Mouse (Mus musculus) MEL (cell line): Measurements from ENCODE around the gene Agr2. TPM values are rescaled to one million over a fixed set of nuclear protein-coding genes. Genes with fewer than 3 reads are reported as not detected.

ENCODE experiments used
- DNase-seq: peaks from one replicate; pipeline ENCODE4 v3.0.0; 2011; ENCODE audit warnings: low read depth, low spot score
- H3K27ac ChIP-seq: 2 replicates; pipeline ENCODE4 v1.5.1; 2012; ENCODE audit warnings: low read depth, mild to moderate bottlenecking, control low read depth, low read length, moderate library complexity; ENCODE audit not compliant: control insufficient read depth
- H3K27me3 ChIP-seq, 2 experiments: fragments of 150-350 bp in 1 of 2; sonication (generic) in 1 of 2; 2 replicates each; pipeline ENCODE4 v1.6.1; 2012; ENCODE audit warnings: low read length in 2 of 2, mild to moderate bottlenecking in 2 of 2, improper control_type of control experiment in 1 of 2, moderate library complexity in 1 of 2; ENCODE audit not compliant: insufficient read depth in 2 of 2, control insufficient read depth in 1 of 2
- H3K36me3 ChIP-seq, 2 experiments: 2 replicates each; pipeline ENCODE4 v1.6.1; 2012 to 2014; ENCODE audit warnings: low read length in 2 of 2, improper control_type of control experiment in 1 of 2, inconsistent platforms in 1 of 2, mild to moderate bottlenecking in 1 of 2; ENCODE audit not compliant: insufficient read depth in 2 of 2, control insufficient read depth in 1 of 2
- H3K4me1 ChIP-seq, 2 experiments: fragments of 150-350 bp in 1 of 2; sonication (generic) in 1 of 2; 2 replicates each; pipeline ENCODE4 v1.6.1; 2012; ENCODE audit warnings: low read length in 2 of 2, improper control_type of control experiment in 1 of 2, mild to moderate bottlenecking in 1 of 2; ENCODE audit not compliant: insufficient read depth in 2 of 2, control insufficient read depth in 1 of 2
- H3K4me3 ChIP-seq, 2 experiments: fragments of 150-350 bp in 1 of 2; sonication (generic) in 1 of 2; 2 replicates each; pipeline ENCODE4 v1.5.1; 2012; ENCODE audit warnings: low read depth in 2 of 2, low read length in 2 of 2, mild to moderate bottlenecking in 2 of 2, moderate library complexity in 2 of 2, control low read depth in 1 of 2, improper control_type of control experiment in 1 of 2; ENCODE audit not compliant: control insufficient read depth in 1 of 2, insufficient read depth in 1 of 2
- H3K79me2 ChIP-seq: 2 replicates; pipeline ENCODE4 v1.6.1; 2012; ENCODE audit warnings: mild to moderate bottlenecking, low read length, moderate library complexity; ENCODE audit not compliant: control insufficient read depth, poor library complexity, insufficient read depth
- H3K9ac ChIP-seq: 2 replicates; pipeline ENCODE4 v1.6.1; 2012; ENCODE audit warnings: low read depth, mild to moderate bottlenecking, control low read depth, low read length, moderate library complexity; ENCODE audit not compliant: control insufficient read depth, poor library complexity, severe bottlenecking
- H3K9me3 ChIP-seq: fragments of 150-350 bp; sonication (generic); replicated peaks from 2 replicates; pipeline ENCODE4 v1.6.1; 2012; ENCODE audit warnings: mild to moderate bottlenecking, low read length, improper control_type of control experiment, moderate library complexity; ENCODE audit not compliant: insufficient read depth
- CHD2 ChIP-seq: IDR thresholded peaks from 2 replicates; pipeline ENCODE4 v1.6.1; 2011; ENCODE audit warnings: low read length, improper control_type of control experiment
- CTCF ChIP-seq, 3 experiments: IDR thresholded peaks in 2 of 3; conservative IDR thresholded peaks in 1 of 3; 2 replicates each; pipeline ENCODE4 v1.5.1; 2011 to 2012; ENCODE audit warnings: low read length in 3 of 3, low read depth in 2 of 3, mild to moderate bottlenecking in 2 of 3, improper control_type of control experiment in 1 of 3, inconsistent platforms in 1 of 3, mixed read lengths in 1 of 3, moderate library complexity in 1 of 3; ENCODE audit not compliant: control insufficient read depth in 1 of 3, insufficient read depth in 1 of 3, poor library complexity in 1 of 3, severe bottlenecking in 1 of 3
- E2F4 ChIP-seq: IDR thresholded peaks from 2 replicates; pipeline ENCODE4 v1.6.1; 2011; ENCODE audit warnings: low read depth, low read length, improper control_type of control experiment, borderline replicate concordance
- ELF1 ChIP-seq: IDR thresholded peaks from 2 replicates; pipeline ENCODE4 v1.6.1; 2014; ENCODE audit warnings: low read depth, mild to moderate bottlenecking, inconsistent platforms, low read length, improper control_type of control experiment, moderate library complexity
- EP300 ChIP-seq, 2 experiments: IDR thresholded peaks; 2 replicates each; pipeline ENCODE4 v1.6.1; 2011; ENCODE audit warnings: improper control_type of control experiment in 2 of 2, low read length in 2 of 2, low read depth in 1 of 2, mild to moderate bottlenecking in 1 of 2
- ETS1 ChIP-seq: IDR thresholded peaks from 2 replicates; pipeline ENCODE4 v1.6.1; 2012; ENCODE audit warnings: low read depth, mild to moderate bottlenecking, inconsistent platforms, low read length, improper control_type of control experiment, moderate library complexity
- GABPA ChIP-seq: IDR thresholded peaks from 2 replicates; pipeline ENCODE4 v1.6.1; 2012; ENCODE audit warnings: low read depth, mild to moderate bottlenecking, inconsistent platforms, low read length, improper control_type of control experiment, moderate library complexity
- GATA1 ChIP-seq: IDR thresholded peaks from 2 replicates; pipeline ENCODE4 v1.6.1; 2011; ENCODE audit warnings: low read depth, low read length, improper control_type of control experiment
- HCFC1 ChIP-seq: IDR thresholded peaks from 2 replicates; pipeline ENCODE4 v1.6.1; 2012; ENCODE audit warnings: low read depth, mild to moderate bottlenecking, inconsistent platforms, low read length, improper control_type of control experiment, moderate library complexity
- JUND ChIP-seq: IDR thresholded peaks from 2 replicates; pipeline ENCODE4 v1.6.1; 2011; ENCODE audit warnings: low read depth, mild to moderate bottlenecking, improper control_type of control experiment, low read length
- KAT2A ChIP-seq: conservative IDR thresholded peaks from 2 replicates; pipeline ENCODE4 v1.6.1; 2012; ENCODE audit warnings: low read depth, low read length, improper control_type of control experiment, inconsistent platforms
- MAZ ChIP-seq: IDR thresholded peaks from 2 replicates; pipeline ENCODE4 v1.6.1; 2012; ENCODE audit warnings: low read depth, mild to moderate bottlenecking, inconsistent platforms, low read length, improper control_type of control experiment
- MEF2A ChIP-seq: IDR thresholded peaks from 2 replicates; pipeline ENCODE4 v1.6.1; 2014; ENCODE audit warnings: low read depth, mild to moderate bottlenecking, inconsistent platforms, low read length, improper control_type of control experiment; ENCODE audit not compliant: poor library complexity, insufficient replicate concordance, severe bottlenecking; ENCODE audit errors: extremely low read depth
- MXI1 ChIP-seq: IDR thresholded peaks from 2 replicates; pipeline ENCODE4 v1.6.1; 2011; ENCODE audit warnings: mild to moderate bottlenecking, low read depth, low read length, improper control_type of control experiment
- MYB ChIP-seq: IDR thresholded peaks from 2 replicates; pipeline ENCODE4 v1.6.1; 2011; ENCODE audit warnings: mild to moderate bottlenecking, low read depth, low read length, improper control_type of control experiment
- NELFE ChIP-seq: IDR thresholded peaks from 2 replicates; pipeline ENCODE4 v1.6.1; 2011; ENCODE audit warnings: low read depth, low read length, improper control_type of control experiment
- POLR2A ChIP-seq, 2 experiments: IDR thresholded peaks; 2 replicates each; pipeline ENCODE4 v1.6.1; 2011 to 2012; ENCODE audit warnings: low read length in 2 of 2, mild to moderate bottlenecking in 2 of 2, control low read depth in 1 of 2, improper control_type of control experiment in 1 of 2, low read depth in 1 of 2, moderate library complexity in 1 of 2; ENCODE audit not compliant: control insufficient read depth in 1 of 2, insufficient read depth in 1 of 2, poor library complexity in 1 of 2
- POLR2AphosphoS2 ChIP-seq: IDR thresholded peaks from 2 replicates; pipeline ENCODE4 v1.6.1; 2011; ENCODE audit warnings: low read length, improper control_type of control experiment
- POLR2AphosphoS5 ChIP-seq: IDR thresholded peaks from 2 replicates; pipeline ENCODE4 v1.6.1; 2012; ENCODE audit warnings: low read depth, borderline replicate concordance, mild to moderate bottlenecking, inconsistent platforms, low read length, moderate library complexity, mixed read lengths
- RAD21 ChIP-seq: IDR thresholded peaks from 2 replicates; pipeline ENCODE4 v1.6.1; 2011; ENCODE audit warnings: mild to moderate bottlenecking, low read depth, low read length, improper control_type of control experiment
- RCOR1 ChIP-seq: IDR thresholded peaks from 2 replicates; pipeline ENCODE4 v1.6.1; 2012; ENCODE audit warnings: low read depth, mild to moderate bottlenecking, inconsistent platforms, low read length, improper control_type of control experiment
- SIN3A ChIP-seq: IDR thresholded peaks from 2 replicates; pipeline ENCODE4 v1.6.1; 2012; ENCODE audit warnings: low read length, improper control_type of control experiment, inconsistent platforms
- SMC3 ChIP-seq: IDR thresholded peaks from 2 replicates; pipeline ENCODE4 v1.6.1; 2011; ENCODE audit warnings: low read depth, low read length, improper control_type of control experiment
- TAL1 ChIP-seq: IDR thresholded peaks from 2 replicates; pipeline ENCODE4 v1.6.1; 2012; ENCODE audit warnings: mild to moderate bottlenecking, inconsistent platforms, low read length, moderate library complexity, mixed read lengths
- TBP ChIP-seq: IDR thresholded peaks from 2 replicates; pipeline ENCODE4 v1.8.0; 2011; ENCODE audit warnings: low read depth, low read length, improper control_type of control experiment
- TCF12 ChIP-seq: IDR thresholded peaks from 2 replicates; pipeline ENCODE4 v1.6.1; 2014; ENCODE audit warnings: low read depth, mild to moderate bottlenecking, inconsistent platforms, low read length, improper control_type of control experiment, moderate library complexity
- UBTF ChIP-seq: IDR thresholded peaks from 2 replicates; pipeline ENCODE4 v1.6.1; 2012; ENCODE audit warnings: low read depth, mild to moderate bottlenecking, inconsistent platforms, low read length, improper control_type of control experiment, moderate library complexity, borderline replicate concordance; ENCODE audit not compliant: insufficient read depth
- USF1 ChIP-seq: IDR thresholded peaks from 2 replicates; pipeline ENCODE4 v1.6.1; 2014; ENCODE audit warnings: low read depth, mild to moderate bottlenecking, inconsistent platforms, low read length, improper control_type of control experiment, moderate library complexity
- ZC3H11A ChIP-seq: IDR thresholded peaks from 2 replicates; pipeline ENCODE4 v1.6.1; 2012; ENCODE audit warnings: low read depth, mild to moderate bottlenecking, inconsistent platforms, low read length, improper control_type of control experiment
- polyA plus RNA-seq, 2 experiments: library from polyadenylated mRNA; stranded (reverse) in 1 of 2; unstranded in 1 of 2; fragments of >175 nt in 1 of 2; fragments of >200 nt in 1 of 2; gene quantifications; 2 replicates each; pipeline versions ENCODE4 v1.2.1 to v1.2.4; 2012; ENCODE audit warnings: low replicate concordance in 2 of 2, low read depth in 1 of 2; ENCODE audit not compliant: insufficient read length in 2 of 2, insufficient read depth in 1 of 2, missing spikeins in 1 of 2
- total RNA-seq: library from RNA; depleted of rRNA; stranded (reverse); fragments of 300-350 nt; gene quantifications from 2 replicates; pipeline ENCODE4 v1.2.3, GENCODE M21; 2012

The Agr2 gene
- total and polyA plus RNA-seq, 3 experiments = not detected

- peak; percentile 61 for DNase-seq
- H3K36me3 ChIP-seq = no peaks in the 10 kb centered on the region
- H3K9me3 ChIP-seq = no peaks in the 10 kb centered on the region
- H3K4me1 ChIP-seq = no peaks in the 10 kb centered on the region
- peaks cover 5 to 6% of the 10 kb centered on the region in 2 experiments; a peak in 3 of 4 replicates for H3K27me3 ChIP-seq
- H3K79me2 ChIP-seq = no peaks in the 10 kb centered on the region
- H3K9ac ChIP-seq = no peak overlapping the region
- TF ChIP-seq MAZ (no peak), GABPA (no peak), RAD21 (peak; percentile 39), CTCF (IDR thresholded peaks at IDR 0.05 in 2 of 3, conservative IDR thresholded peaks at IDR 0.05 in 1 of 3; ENCODE audit: control insufficient read depth in 1 of 3, insufficient read depth in 1 of 3, low read depth in 2 of 3, low read length in 3 of 3, poor library complexity in 1 of 3, severe bottlenecking in 1 of 3) (peak in 2 of 3 experiments; percentile 55 to 72; a peak in 4 of 6 replicates), NELFE (no peak), MEF2A (no peak), MXI1 (no peak), SMC3 (peak; percentile 59), E2F4 (no peak), MYB (no peak), ZC3H11A (peak; percentile 18; the same call in 1 of the 2 replicates), POLR2AphosphoS2 (no peak)
- H3K4me3 ChIP-seq = no peak overlapping the region
- no peak overlapping the region for H3K27ac ChIP-seq
Observed at GRCm38 (mm10) chr12:35957235-35957634, 35.5 kb upstream of the Agr2 start.

GRCm38 (mm10) chr12:35966098-35966767 lies 26.5 kb upstream of the Agr2 start:
- peak; percentile 92 for DNase-seq
- Histone ChIP-seq H3K4me1 (peaks cover 10% of the 10 kb centered on the region in 2 experiments), H3K4me3 (peak overlapping the region; percentile 34 to 38), H3K9me3 (no peaks in the 10 kb centered on the region), H3K36me3 (peaks cover 0 to 10% of the 10 kb centered on the region in 2 experiments; a peak in 2 of 4 replicates), H3K9ac (peak overlapping the region; percentile 55), H3K79me2 (no peaks in the 10 kb centered on the region), H3K27me3 (no peaks in the 10 kb centered on the region), H3K27ac (peak overlapping the region; percentile 93)
- peak; percentile 34; the same call in 1 of the 2 replicates for TF ChIP-seq NELFE
- TF ChIP-seq UBTF = no peak
- TF ChIP-seq POLR2AphosphoS2 = no peak
- peak; percentile 78 for TF ChIP-seq SIN3A
- peak; percentile 39; the same call in 1 of the 2 replicates for TF ChIP-seq TBP
- peak; percentile 55; the same call in 1 of the 2 replicates for TF ChIP-seq MYB
- no peak for TF ChIP-seq POLR2AphosphoS5
- no peak for TF ChIP-seq USF1
- peak; percentile 98 for TF ChIP-seq EP300 (IDR thresholded peaks at IDR 0.05; ENCODE audit: low read depth in 1 of 2, low read length in 2 of 2)
- TF ChIP-seq ETS1 = peak; percentile 93
- peak; percentile 97 for TF ChIP-seq TAL1
- TF ChIP-seq JUND = no peak
- TF ChIP-seq ELF1 = peak; percentile 55; the same call in 1 of the 2 replicates
- peak; percentile 91 for TF ChIP-seq RCOR1
- peak; percentile 36; the same call in 1 of the 2 replicates for TF ChIP-seq KAT2A
- no peak for TF ChIP-seq ZC3H11A
- peak; percentile 44; the same call in 1 of the 2 replicates for TF ChIP-seq HCFC1
- no peak for TF ChIP-seq E2F4
- no peak for TF ChIP-seq SMC3
- peak; percentile 98 for TF ChIP-seq TCF12
- peak; percentile 14; the same call in 1 of the 2 replicates for TF ChIP-seq CHD2
- TF ChIP-seq POLR2A (IDR thresholded peaks at IDR 0.05; ENCODE audit: control insufficient read depth in 1 of 2, insufficient read depth in 1 of 2, low read depth in 1 of 2, low read length in 2 of 2, poor library complexity in 1 of 2) = peak in 1 of 2 experiments; percentile 26; a peak in 1 of 4 replicates
- no peak for TF ChIP-seq CTCF (IDR thresholded peaks at IDR 0.05 in 2 of 3, conservative IDR thresholded peaks at IDR 0.05 in 1 of 3; ENCODE audit: control insufficient read depth in 1 of 3, insufficient read depth in 1 of 3, low read depth in 2 of 3, low read length in 3 of 3, poor library complexity in 1 of 3, severe bottlenecking in 1 of 3)
- TF ChIP-seq GATA1 = peak; percentile 97
- no peak for TF ChIP-seq MAZ
